9 mouse cellular contexts compared by ENCODE assay signal in the genomic region with DNA sequence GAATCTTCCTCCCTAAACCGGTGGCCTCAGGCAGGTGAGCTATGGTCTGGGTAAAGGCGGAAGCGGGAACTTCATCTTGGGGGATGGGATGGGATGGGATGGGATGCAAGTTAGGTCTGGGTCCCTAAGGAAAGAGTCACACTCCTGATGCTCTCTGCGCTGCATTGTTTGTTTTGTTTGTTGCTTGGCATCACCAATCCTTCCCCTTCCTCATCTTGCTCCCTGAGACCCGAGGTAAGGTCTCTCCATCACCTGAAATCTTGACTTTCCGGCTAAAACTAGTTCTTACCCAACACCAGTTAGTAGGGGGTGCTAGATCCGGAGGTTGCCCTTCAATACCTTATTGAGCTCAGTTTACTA. TPM values are rescaled to one million over a fixed set of nuclear protein-coding genes. Genes with fewer than 3 reads are reported as not detected.
DNase-seq lines count a peak whose midpoint lies in the region; ATAC-seq lines count a peak whose summit lies in the region.
"Had no signal": no experiment of that assay in that cellular context is flagged by ENCODE, and none has a peak within 500 bp of the region (broad histone marks: within the 10 kb centered on the region; RNA-seq: fewer than 3 reads in every experiment).

No protein-coding gene starts in this region.

- H3K27ac ChIP-seq in forebrain, embryonic 10.5 days, result peak overlapping the region; percentile 53; the same call in 1 of the 2 replicates
- H3K27ac ChIP-seq in forebrain, embryonic 15.5 days (replicated peaks), result no peak overlapping the region
- H3K27ac ChIP-seq in lung, embryonic 15.5 days, result peak overlapping the region; percentile 95
- H3K27ac ChIP-seq in limb, embryonic 13.5 days, result no peak overlapping the region
- peak overlapping the region; percentile 92 for H3K27ac ChIP-seq in stomach, embryonic 14.5 days (ENCODE audit: low read length)

- H3K9ac ChIP-seq in forebrain, embryonic 15.5 days (replicated peaks), result no peak overlapping the region
- peak overlapping the region; percentile 54 for H3K9ac ChIP-seq in lung, embryonic 15.5 days
- H3K9ac ChIP-seq in limb, embryonic 13.5 days, result peak overlapping the region; percentile 56; the same call in 1 of the 2 replicates
- peak overlapping the region; percentile 55 for H3K9ac ChIP-seq in stomach, embryonic 14.5 days (replicated peaks; ENCODE audit: low read depth, low read length)

- peaks cover 74% of the 10 kb centered on the region for H3K27me3 ChIP-seq in forebrain, embryonic 10.5 days (ENCODE audit: poor library complexity, severe bottlenecking)
- peaks cover 25% of the 10 kb centered on the region; the same call in 1 of the 2 replicates for H3K27me3 ChIP-seq in forebrain, embryonic 15.5 days
- H3K27me3 ChIP-seq in lung, embryonic 15.5 days, result peaks cover 40% of the 10 kb centered on the region
- H3K27me3 ChIP-seq in limb, embryonic 13.5 days, result peaks cover 51% of the 10 kb centered on the region
- 0 out of 2 replicates have a peak, but pooled peaks cover 7% of the 10 kb centered on the region for H3K27me3 ChIP-seq in stomach, embryonic 14.5 days (ENCODE audit: control insufficient read depth, insufficient read depth, low read length)

- no peak for DNase-seq in forebrain, embryonic 10.5 days (ENCODE audit: extremely low spot score, low spot score)
- DNase-seq in lung, postnatal 14 days, result no peak
- no peak for DNase-seq in frontal cortex, postnatal 14 days (ENCODE audit: low spot score in 2 of 2)
- no peak for DNase-seq in ovary, postnatal 36 days (ENCODE audit: low spot score)
- DNase-seq: layer of hippocampus, postnatal 36 days had no signal

- no peaks in the 10 kb centered on the region for H3K36me3 ChIP-seq in forebrain, embryonic 10.5 days (replicated peaks)
- no peaks in the 10 kb centered on the region for H3K36me3 ChIP-seq in forebrain, embryonic 15.5 days
- H3K36me3 ChIP-seq in lung, embryonic 15.5 days, result peaks cover 11% of the 10 kb centered on the region
- H3K36me3 ChIP-seq in limb, embryonic 13.5 days, result no peaks in the 10 kb centered on the region
- peaks cover 9% of the 10 kb centered on the region; the same call in 1 of the 2 replicates for H3K36me3 ChIP-seq in stomach, embryonic 14.5 days (ENCODE audit: control insufficient read depth, insufficient read depth, low read length)

- no peak overlapping the region for H3K4me2 ChIP-seq in forebrain, embryonic 15.5 days (replicated peaks)
- peak overlapping the region; percentile 53 for H3K4me2 ChIP-seq in lung, embryonic 15.5 days
- peak overlapping the region; percentile 52 for H3K4me2 ChIP-seq in limb, embryonic 13.5 days (replicated peaks)
- peak overlapping the region; percentile 32 for H3K4me2 ChIP-seq in stomach, embryonic 14.5 days (replicated peaks; ENCODE audit: low read depth, low read length)

- H3K4me3 ChIP-seq in forebrain, embryonic 10.5 days, result peak overlapping the region; percentile 38
- H3K4me3 ChIP-seq in forebrain, embryonic 15.5 days, result no peak overlapping the region
- peak overlapping the region; percentile 46 for H3K4me3 ChIP-seq in lung, embryonic 15.5 days
- H3K4me3 ChIP-seq in limb, embryonic 13.5 days, result peak overlapping the region; percentile 32
- H3K4me3 ChIP-seq in stomach, embryonic 14.5 days (ENCODE audit: low read depth, low read length), result peak overlapping the region; percentile 42

- WGBS in forebrain, embryonic 10.5 days, result 14% methylated on average over 7 of the region's 7 CpGs
- 20% methylated on average over 7 of the region's 7 CpGs for WGBS in forebrain, embryonic 15.5 days
- WGBS in lung, embryonic 15.5 days, result 8% methylated on average over 7 of the region's 7 CpGs
- 22% methylated on average over 7 of the region's 7 CpGs for WGBS in limb, embryonic 13.5 days
- WGBS in stomach, embryonic 14.5 days, result 12% methylated on average over 7 of the region's 7 CpGs

- H3K4me1 ChIP-seq in forebrain, embryonic 10.5 days, result peaks cover 34% of the 10 kb centered on the region
- H3K4me1 ChIP-seq in forebrain, embryonic 15.5 days, result 0 out of 2 replicates have a peak, but pooled peaks cover 6% of the 10 kb centered on the region
- H3K4me1 ChIP-seq in lung, embryonic 15.5 days, result peaks cover 36% of the 10 kb centered on the region
- H3K4me1 ChIP-seq in limb, embryonic 13.5 days, result peaks cover 16% of the 10 kb centered on the region
- no peaks in the 10 kb centered on the region for H3K4me1 ChIP-seq in stomach, embryonic 14.5 days (ENCODE audit: control insufficient read depth, insufficient read depth, low read length)

- no peak for ATAC-seq in forebrain, embryonic 15.5 days (replicated peaks)
- no peak for ATAC-seq in lung, embryonic 15.5 days (ENCODE audit: borderline replicate concordance, extremely low read depth, low FRiP score, low TSS enrichment)
- no peak for ATAC-seq in limb, embryonic 13.5 days (ENCODE audit: low FRiP score, low read depth)
- ATAC-seq in stomach, embryonic 14.5 days (ENCODE audit: insufficient number of reproducible peaks, insufficient read depth, low FRiP score, low read depth), result no peak

- no peaks in the 10 kb centered on the region for H3K9me3 ChIP-seq in forebrain, embryonic 10.5 days
- H3K9me3 ChIP-seq in forebrain, embryonic 15.5 days, result no peaks in the 10 kb centered on the region
- H3K9me3 ChIP-seq in lung, embryonic 15.5 days, result no peaks in the 10 kb centered on the region
- no peaks in the 10 kb centered on the region for H3K9me3 ChIP-seq in limb, embryonic 13.5 days
- H3K9me3 ChIP-seq in stomach, embryonic 14.5 days (ENCODE audit: control insufficient read depth, low read depth, low read length), result no peaks in the 10 kb centered on the region

RNA-seq across cellular contexts. Expression of gene Grb7, which starts 1.3 kb away (rescaled TPM):
- 4.1 and 5.6 TPM in 2 replicates for polyA plus RNA-seq in forebrain, embryonic 10.5 days (2016; fragmentation: Nextera tagmentation; extraction: Ambion mirVana)
- polyA plus RNA-seq in forebrain, embryonic 15.5 days (2015; fragmentation: Nextera tagmentation; extraction: Ambion mirVana), result 0.42 and 0.61 TPM in 2 replicates
- 45.3 and 49.6 TPM in 2 replicates for polyA plus RNA-seq in lung, embryonic 15.5 days (2015; fragmentation: Nextera tagmentation; extraction: Ambion mirVana)
- polyA plus RNA-seq in limb, embryonic 13.5 days (2015; fragmentation: Nextera tagmentation; extraction: Ambion mirVana), result 5.2 and 6.7 TPM in 2 replicates
- polyA plus RNA-seq in stomach, embryonic 14.5 days (2014; fragmentation: Nextera tagmentation; extraction: Ambion mirVana), result 44.0 and 44.3 TPM in 2 replicates

RNA-seq across cellular contexts. Expression of gene Mien1, which starts 8.7 kb away (rescaled TPM):
- polyA plus RNA-seq in forebrain, embryonic 10.5 days (2016; fragmentation: Nextera tagmentation; extraction: Ambion mirVana), result 91.2 and 94.3 TPM in 2 replicates
- polyA plus RNA-seq in forebrain, embryonic 15.5 days (2015; fragmentation: Nextera tagmentation; extraction: Ambion mirVana), result 259 and 263 TPM in 2 replicates
- polyA plus RNA-seq in lung, embryonic 15.5 days (2015; fragmentation: Nextera tagmentation; extraction: Ambion mirVana), result 76.8 and 78.0 TPM in 2 replicates
- polyA plus RNA-seq in limb, embryonic 13.5 days (2015; fragmentation: Nextera tagmentation; extraction: Ambion mirVana), result 76.0 and 79.4 TPM in 2 replicates
- 98.0 and 101 TPM in 2 replicates for polyA plus RNA-seq in stomach, embryonic 14.5 days (2014; fragmentation: Nextera tagmentation; extraction: Ambion mirVana)

RNA-seq across cellular contexts. Expression of gene Erbb2, which starts 35.2 kb away (rescaled TPM):
- polyA plus RNA-seq in forebrain, embryonic 10.5 days (2016; fragmentation: Nextera tagmentation; extraction: Ambion mirVana), result 18.9 and 21.9 TPM in 2 replicates
- 6.1 and 6.2 TPM in 2 replicates for polyA plus RNA-seq in forebrain, embryonic 15.5 days (2015; fragmentation: Nextera tagmentation; extraction: Ambion mirVana)
- polyA plus RNA-seq in lung, embryonic 15.5 days (2015; fragmentation: Nextera tagmentation; extraction: Ambion mirVana), result 37.2 and 39.4 TPM in 2 replicates
- 47.3 and 53.0 TPM in 2 replicates for polyA plus RNA-seq in limb, embryonic 13.5 days (2015; fragmentation: Nextera tagmentation; extraction: Ambion mirVana)
- polyA plus RNA-seq in stomach, embryonic 14.5 days (2014; fragmentation: Nextera tagmentation; extraction: Ambion mirVana), result 48.0 and 50.1 TPM in 2 replicates

RNA-seq across cellular contexts. Expression of gene Pgap3, which starts 47.2 kb away (rescaled TPM):
- polyA plus RNA-seq in forebrain, embryonic 10.5 days (2016; fragmentation: Nextera tagmentation; extraction: Ambion mirVana), result 10.0 and 10.1 TPM in 2 replicates
- polyA plus RNA-seq in forebrain, embryonic 15.5 days (2015; fragmentation: Nextera tagmentation; extraction: Ambion mirVana), result 6.5 and 7.7 TPM in 2 replicates
- 13.0 and 14.7 TPM in 2 replicates for polyA plus RNA-seq in lung, embryonic 15.5 days (2015; fragmentation: Nextera tagmentation; extraction: Ambion mirVana)
- polyA plus RNA-seq in limb, embryonic 13.5 days (2015; fragmentation: Nextera tagmentation; extraction: Ambion mirVana), result 10.4 and 12.4 TPM in 2 replicates
- 12.6 and 13.6 TPM in 2 replicates for polyA plus RNA-seq in stomach, embryonic 14.5 days (2014; fragmentation: Nextera tagmentation; extraction: Ambion mirVana)

Comparison
In these comparisons a context has a peak if more than half of its experiments do, and no peak if none do; other contexts are left out.
1. H3K27ac ChIP-seq: peak in forebrain, embryonic 10.5 days (single experiment), lung, embryonic 15.5 days (single experiment) and stomach, embryonic 14.5 days (single experiment); none in forebrain, embryonic 15.5 days (single experiment) and limb, embryonic 13.5 days (single experiment).